Mouse (Mus musculus): Measurements from ENCODE around the gene Lrrc8b. TPM values are rescaled to one million over a fixed set of nuclear protein-coding genes. Genes with fewer than 3 reads are reported as not detected.

Lrrc8b gene
- total and polyA plus RNA-seq, 3 experiments = 7.4 to 14.0 TPM; not detected in 1

GRCm38 (mm10) chr5:105415198-105415791 is at the start of gene Lrrc8b (continued):
- peak; percentile 79 for TF ChIP-seq NRF1 (IDR thresholded peaks at IDR 0.05; ENCODE audit: insufficient read depth, low read depth, low read length, poor library complexity, severe bottlenecking)
- TF ChIP-seq POLR2AphosphoS5 (IDR thresholded peaks at IDR 0.05; ENCODE audit: borderline replicate concordance, low read depth, low read length) = no peak
- TF ChIP-seq CHD1 (IDR thresholded peaks at IDR 0.05; ENCODE audit: low read depth, low read length) = no peak

- TF ChIP-seq NRF1 (IDR thresholded peaks at IDR 0.05; ENCODE audit: insufficient read depth, low read depth, low read length, poor library complexity, severe bottlenecking) (no peak), CHD1 (IDR thresholded peaks at IDR 0.05; ENCODE audit: low read depth, low read length) (no peak), KAT2A (conservative IDR thresholded peaks at IDR 0.05; ENCODE audit: low read depth, low read length) (no peak), MEF2A (IDR thresholded peaks at IDR 0.05; ENCODE audit: extremely low read depth, insufficient replicate concordance, low read depth, low read length, poor library complexity, severe bottlenecking) (no peak), MYB (IDR thresholded peaks at IDR 0.05; ENCODE audit: low read depth, low read length) (no peak), UBTF (IDR thresholded peaks at IDR 0.05; ENCODE audit: borderline replicate concordance, insufficient read depth, low read depth, low read length) (no peak), RCOR1 (IDR thresholded peaks at IDR 0.05; ENCODE audit: low read depth, low read length) (no peak)
- Histone ChIP-seq H3K36me3 (ENCODE audit: control insufficient read depth in 1 of 2, insufficient read depth in 2 of 2, low read length in 2 of 2) (no peaks in the 10 kb centered on the region), H3K4me1 (ENCODE audit: control insufficient read depth in 1 of 2, insufficient read depth in 2 of 2, low read length in 2 of 2) (no peaks in the 10 kb centered on the region)
These were observed 34.1 kb upstream of the Lrrc8b start for GRCm38 (mm10) chr5:105381482-105381881.

GRCm38 (mm10) chr5:105390346-105390745 is 25.2 kb upstream of the Lrrc8b start:
- no peak overlapping the region for H3K4me3 ChIP-seq (ENCODE audit: control insufficient read depth in 1 of 2, insufficient read depth in 1 of 2, low read depth in 2 of 2, low read length in 2 of 2)
- DNase-seq (ENCODE audit: low read depth, low spot score) = no peak
- H3K9me3 ChIP-seq (replicated peaks; ENCODE audit: insufficient read depth, low read length) = no peaks in the 10 kb centered on the region
- no peaks in the 10 kb centered on the region for H3K4me1 ChIP-seq (ENCODE audit: control insufficient read depth in 1 of 2, insufficient read depth in 2 of 2, low read length in 2 of 2)
- H3K9ac ChIP-seq (ENCODE audit: control insufficient read depth, low read depth, low read length, poor library complexity, severe bottlenecking) = no peak overlapping the region
- no peaks in the 10 kb centered on the region for H3K36me3 ChIP-seq (ENCODE audit: control insufficient read depth in 1 of 2, insufficient read depth in 2 of 2, low read length in 2 of 2)
- no peak overlapping the region for H3K27ac ChIP-seq (ENCODE audit: control insufficient read depth, low read depth, low read length)
- no peaks in the 10 kb centered on the region for H3K79me2 ChIP-seq (ENCODE audit: control insufficient read depth, insufficient read depth, low read length, poor library complexity)
- no peaks in the 10 kb centered on the region for H3K27me3 ChIP-seq (ENCODE audit: control insufficient read depth in 1 of 2, insufficient read depth in 2 of 2, low read length in 2 of 2)
- TF ChIP-seq GATA1 (IDR thresholded peaks at IDR 0.05; ENCODE audit: low read depth, low read length) = no peak
- no peak for TF ChIP-seq NRF1 (IDR thresholded peaks at IDR 0.05; ENCODE audit: insufficient read depth, low read depth, low read length, poor library complexity, severe bottlenecking)
- no peak for TF ChIP-seq ZC3H11A (IDR thresholded peaks at IDR 0.05; ENCODE audit: low read depth, low read length)
- no peak for TF ChIP-seq ETS1 (IDR thresholded peaks at IDR 0.05; ENCODE audit: low read depth, low read length)

More at GRCm38 (mm10) chr5:105381482-105381881, 34.1 kb upstream of the Lrrc8b start:
- no peaks in the 10 kb centered on the region for H3K9me3 ChIP-seq (replicated peaks; ENCODE audit: insufficient read depth, low read length)
- no peak overlapping the region for H3K4me3 ChIP-seq (ENCODE audit: control insufficient read depth in 1 of 2, insufficient read depth in 1 of 2, low read depth in 2 of 2, low read length in 2 of 2)
- no peaks in the 10 kb centered on the region; a peak in 1 of 4 replicates for H3K27me3 ChIP-seq (ENCODE audit: control insufficient read depth in 1 of 2, insufficient read depth in 2 of 2, low read length in 2 of 2)
- no peak overlapping the region for H3K27ac ChIP-seq (ENCODE audit: control insufficient read depth, low read depth, low read length)
- no peaks in the 10 kb centered on the region for H3K79me2 ChIP-seq (ENCODE audit: control insufficient read depth, insufficient read depth, low read length, poor library complexity)
- DNase-seq (ENCODE audit: low read depth, low spot score) = no peak
- no peak overlapping the region for H3K9ac ChIP-seq (ENCODE audit: control insufficient read depth, low read depth, low read length, poor library complexity, severe bottlenecking)
